Mouse (Mus musculus) testis, postnatal 14 days (tissue): ENCODE results near the gene Ttc3.
"Not testable (repeated sequence)": the region's sequence is repeated elsewhere in the genome, so short reads cannot be mapped to it uniquely, and the experiment has no call there.

ENCODE experiments used
- DNase-seq: peaks from one replicate; pipeline ENCODE4 v3.0.0; 2021; ENCODE audit warnings: low spot score

Gene Ttc3

GRCm38 (mm10) chr16:94370173-94370914 lies at the start of gene Ttc3:
Gene Ttc3, plus strand, starts transcription at chr16:94370618.
- peak; percentile 96 for DNase-seq

- DNase-seq = no peak
These were observed 46.7 kb upstream of the Ttc3 start for GRCm38 (mm10) chr16:94323681-94324080.

DNA sequence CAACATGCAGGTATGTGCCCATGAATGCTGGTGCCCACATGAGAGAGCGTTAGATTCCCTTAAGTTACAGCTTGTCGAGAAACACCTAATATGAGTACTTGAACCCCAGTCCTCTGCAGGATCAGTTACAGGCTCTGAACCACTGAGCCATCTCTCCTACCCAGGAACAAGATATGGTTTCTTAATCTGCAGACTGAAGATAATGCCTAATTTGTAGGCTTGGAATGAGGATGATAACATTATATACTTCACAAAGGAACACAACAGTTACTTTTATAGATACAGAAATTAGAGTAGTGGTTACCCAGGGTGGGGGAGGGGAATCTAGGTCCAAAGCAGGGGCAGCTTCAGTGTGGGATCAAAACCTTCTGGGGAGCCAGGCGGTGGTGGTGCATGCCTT lies 44.4 kb upstream of the Ttc3 start:
- no peak for DNase-seq

GRCm38 (mm10) chr16:94327781-94328711 lies 42.4 kb upstream of the Ttc3 start, which contains the start of gene Ripply3:
Gene Ripply3, plus strand, starts transcription at chr16:94328420.
- no peak for DNase-seq

DNA sequence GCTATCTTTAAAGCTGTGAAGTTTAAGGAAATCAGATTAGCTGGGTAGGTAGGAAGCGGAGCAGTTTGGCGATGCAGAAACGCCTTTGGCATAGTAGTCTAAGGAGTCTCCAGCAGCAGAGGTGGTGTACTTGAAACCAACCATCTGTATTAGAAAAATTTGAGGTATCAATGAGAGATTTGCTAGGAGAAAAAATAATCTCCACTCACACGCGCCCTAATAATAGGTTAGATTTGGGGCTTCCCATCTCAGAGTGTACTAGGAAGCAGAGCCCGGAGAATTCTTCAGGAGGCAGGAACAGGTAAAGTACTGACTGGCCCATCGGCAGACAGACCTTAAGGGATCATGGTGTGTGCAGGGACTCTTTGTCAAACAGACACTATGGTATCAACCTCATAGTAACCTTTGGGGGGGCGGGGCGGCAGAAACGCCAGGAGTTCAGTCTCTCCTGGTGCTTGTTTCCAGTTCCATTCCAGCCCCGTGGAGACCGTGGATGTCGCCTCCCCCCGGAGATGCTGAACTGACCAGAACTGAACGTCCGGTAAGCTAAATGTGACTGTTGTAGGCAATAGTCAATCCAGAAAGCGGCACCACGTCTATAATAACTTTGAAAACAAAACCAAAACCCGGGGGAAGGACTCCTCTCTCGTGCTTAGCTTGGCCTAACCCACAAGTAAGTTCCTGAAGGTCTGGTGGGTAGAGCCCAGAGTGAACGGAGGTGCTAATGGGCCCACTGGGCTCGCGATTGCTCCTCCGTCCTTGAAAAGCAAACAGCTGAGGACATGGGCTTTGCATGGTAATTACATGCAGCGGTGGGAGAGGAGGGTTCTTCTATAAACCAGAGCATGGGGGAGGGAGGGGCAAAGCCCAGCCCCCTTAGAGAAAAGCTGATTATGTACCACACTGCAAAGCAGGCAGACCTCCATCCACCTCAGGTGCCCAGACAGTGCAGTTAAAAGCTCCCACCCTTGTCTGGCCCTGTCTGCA lies 41.2 kb upstream of the Ttc3 start:
- no peak for DNase-seq

DNA sequence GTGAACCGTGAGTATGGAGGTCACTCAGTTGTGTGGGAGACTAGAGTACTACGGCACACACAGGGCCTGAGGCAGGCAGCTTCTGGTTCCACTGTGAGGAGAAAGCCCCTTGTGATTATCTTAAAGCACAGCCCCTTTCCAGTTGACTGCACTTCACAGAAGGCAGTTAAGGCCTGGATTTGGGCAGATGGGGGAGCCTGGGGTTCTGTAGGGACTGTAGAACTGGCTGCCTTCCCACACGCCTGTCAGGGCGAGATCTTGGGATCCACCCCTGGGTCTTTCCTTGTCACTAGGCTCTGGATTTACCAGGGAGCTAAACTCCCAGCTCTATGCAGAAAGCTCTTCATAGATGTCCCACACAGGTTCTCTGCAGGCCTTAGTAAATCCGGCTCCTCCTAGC lies 40.0 kb upstream of the Ttc3 start:
- no peak for DNase-seq

- DNase-seq = no peak
These were observed 39.1 kb upstream of the Ttc3 start for GRCm38 (mm10) chr16:94331233-94331885.

- peak; percentile 31 for DNase-seq
These were observed 38.5 kb upstream of the Ttc3 start for GRCm38 (mm10) chr16:94331886-94332252.

DNA sequence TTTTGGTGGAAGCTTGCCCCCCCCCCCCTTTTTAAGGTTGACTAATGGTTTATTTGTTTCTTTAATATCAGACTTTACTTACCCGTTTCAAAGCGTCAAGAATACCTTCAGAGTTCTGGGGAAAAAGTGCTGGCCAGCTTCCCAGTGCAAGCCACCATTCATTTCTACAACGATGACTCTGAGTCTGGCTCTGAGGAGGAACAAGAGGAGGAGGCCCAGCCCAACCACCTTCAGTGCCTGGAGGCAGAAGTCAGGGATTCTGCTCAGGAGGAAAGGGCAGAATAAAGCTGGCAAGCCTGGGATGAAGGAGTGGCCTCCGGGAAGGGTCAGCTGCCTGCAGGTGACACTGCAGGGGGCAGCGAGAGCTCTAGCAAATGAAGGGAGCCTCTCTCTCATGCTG lies 34.8 kb upstream of the Ttc3 start:
- DNase-seq = no peak

DNA sequence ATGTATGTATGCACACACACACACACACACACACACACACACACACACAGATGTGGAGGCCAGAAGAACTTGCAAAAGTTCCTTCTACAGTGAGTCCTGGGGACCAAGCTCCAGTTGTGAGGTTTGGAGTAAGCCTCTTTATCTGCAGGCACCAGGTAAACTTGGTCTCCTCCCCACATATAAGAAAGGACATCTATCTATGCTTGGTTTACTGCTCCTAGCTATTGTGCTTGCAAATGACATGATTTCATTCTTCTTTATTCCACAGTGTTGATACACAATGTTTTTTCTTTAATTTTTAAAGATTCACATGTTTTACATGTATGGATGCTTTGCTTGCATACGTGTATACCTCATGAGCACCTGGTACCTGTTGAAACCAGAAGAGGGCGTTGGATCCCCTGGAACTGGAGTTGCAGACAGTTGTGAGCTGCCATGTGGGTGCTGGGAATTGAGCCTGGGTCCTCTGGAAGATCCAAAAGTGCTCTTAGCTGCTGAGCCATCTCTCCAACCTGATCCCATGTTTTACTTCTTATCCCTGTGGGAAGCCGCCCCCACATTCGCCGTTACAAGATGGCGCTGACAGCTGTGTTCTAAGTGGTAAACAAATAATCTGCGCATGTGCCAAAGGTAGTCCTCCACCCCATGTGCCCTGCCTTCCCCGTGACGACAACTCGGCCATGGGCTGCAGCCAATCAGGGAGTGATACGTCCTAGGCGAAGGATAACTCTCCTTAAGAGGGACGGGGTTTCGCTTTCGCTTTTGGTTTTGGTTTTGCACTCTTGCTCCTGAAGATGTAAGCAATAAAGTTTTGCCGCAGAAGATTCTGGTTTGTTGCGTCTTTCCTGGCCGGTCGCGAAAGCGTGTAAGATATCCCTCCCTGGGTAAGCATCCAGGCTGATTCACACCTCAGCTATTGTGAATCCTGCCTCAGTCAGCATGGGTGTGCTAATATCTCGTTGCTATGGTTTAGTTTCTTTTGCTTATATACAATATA lies 31.0 kb upstream of the Ttc3 start:
- DNase-seq = not testable (repeated sequence)

- DNase-seq = no peak
These were observed 24.7 kb upstream of the Ttc3 start for GRCm38 (mm10) chr16:94345733-94346132.

- no peak for DNase-seq
These were observed 23.2 kb upstream of the Ttc3 start for GRCm38 (mm10) chr16:94347080-94347731.

- DNase-seq = no peak
These were observed 21.6 kb upstream of the Ttc3 start for GRCm38 (mm10) chr16:94348779-94349178.

DNA sequence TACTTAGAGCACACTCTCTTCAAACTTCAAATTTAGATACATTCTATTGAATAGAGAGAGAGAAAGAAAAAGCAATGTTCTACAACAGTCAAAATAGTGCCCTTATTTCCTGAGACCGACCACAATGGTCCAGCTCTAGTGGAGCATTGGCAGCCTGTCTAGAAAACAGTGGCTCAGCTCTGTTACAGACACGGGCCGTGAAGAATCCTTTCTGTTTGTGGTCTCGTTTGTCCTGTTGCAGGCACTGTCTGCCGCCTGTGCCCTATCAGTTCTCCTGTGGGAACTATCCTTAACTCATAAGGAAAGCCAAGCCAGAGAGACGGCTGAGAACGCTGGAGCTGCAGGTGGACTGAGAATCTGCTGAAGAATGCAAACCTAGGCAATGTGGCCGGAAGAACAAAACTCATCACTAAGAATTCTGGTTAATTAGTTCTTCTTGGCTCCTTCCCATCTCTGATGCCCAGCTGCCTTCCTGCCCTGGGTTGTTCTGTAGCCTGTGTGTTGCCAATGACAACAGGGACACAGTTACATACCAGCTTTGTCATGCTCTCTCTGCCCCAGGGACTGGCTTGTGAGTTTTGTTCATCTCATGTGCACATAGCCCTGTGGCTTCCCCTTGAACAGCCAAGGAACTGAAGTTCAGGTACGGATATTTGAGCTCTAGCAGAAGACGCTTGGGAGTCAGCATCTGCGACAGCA lies 20.7 kb upstream of the Ttc3 start:
- DNase-seq = no peak

DNA sequence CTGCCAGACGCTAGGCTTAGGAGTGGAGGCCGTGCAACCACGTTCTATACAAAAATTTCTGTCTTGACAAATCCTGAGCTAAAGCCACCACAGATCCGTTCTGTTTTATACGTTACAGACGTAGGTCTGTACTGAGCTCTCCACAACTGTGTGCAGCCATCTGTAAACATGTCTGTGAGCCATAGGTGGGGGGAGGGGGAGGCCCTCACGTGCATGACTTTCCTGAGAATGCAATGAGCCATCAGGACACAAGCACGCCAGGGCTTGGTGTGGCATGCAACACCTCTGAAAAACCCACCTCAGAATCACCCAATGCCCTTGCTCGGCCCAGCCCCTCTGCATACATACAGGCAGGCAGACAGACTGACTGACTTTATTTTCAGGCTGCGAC lies 20.1 kb upstream of the Ttc3 start:
- DNase-seq = no peak

- no peak for DNase-seq
These were observed 16.0 kb upstream of the Ttc3 start for GRCm38 (mm10) chr16:94354450-94354849.

DNA sequence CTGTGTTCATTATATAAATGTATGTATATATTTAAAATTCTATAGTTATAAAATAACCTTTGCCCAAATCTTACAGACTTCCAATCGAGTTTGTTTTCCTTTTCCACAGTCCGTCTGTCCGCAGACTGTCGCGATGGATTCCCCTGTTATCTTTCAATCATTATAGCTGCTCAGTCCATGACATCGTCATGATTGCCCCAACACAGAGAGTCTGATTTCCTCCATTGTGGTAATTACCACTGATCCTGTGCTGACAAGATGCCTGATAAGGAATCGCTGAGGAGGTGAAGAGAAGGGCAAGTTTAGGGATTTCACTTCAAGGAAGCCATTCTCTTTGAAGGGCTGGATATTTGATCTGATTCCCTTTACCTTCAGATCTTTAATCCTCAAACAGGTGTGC lies 14.4 kb upstream of the Ttc3 start:
- no peak for DNase-seq

DNA sequence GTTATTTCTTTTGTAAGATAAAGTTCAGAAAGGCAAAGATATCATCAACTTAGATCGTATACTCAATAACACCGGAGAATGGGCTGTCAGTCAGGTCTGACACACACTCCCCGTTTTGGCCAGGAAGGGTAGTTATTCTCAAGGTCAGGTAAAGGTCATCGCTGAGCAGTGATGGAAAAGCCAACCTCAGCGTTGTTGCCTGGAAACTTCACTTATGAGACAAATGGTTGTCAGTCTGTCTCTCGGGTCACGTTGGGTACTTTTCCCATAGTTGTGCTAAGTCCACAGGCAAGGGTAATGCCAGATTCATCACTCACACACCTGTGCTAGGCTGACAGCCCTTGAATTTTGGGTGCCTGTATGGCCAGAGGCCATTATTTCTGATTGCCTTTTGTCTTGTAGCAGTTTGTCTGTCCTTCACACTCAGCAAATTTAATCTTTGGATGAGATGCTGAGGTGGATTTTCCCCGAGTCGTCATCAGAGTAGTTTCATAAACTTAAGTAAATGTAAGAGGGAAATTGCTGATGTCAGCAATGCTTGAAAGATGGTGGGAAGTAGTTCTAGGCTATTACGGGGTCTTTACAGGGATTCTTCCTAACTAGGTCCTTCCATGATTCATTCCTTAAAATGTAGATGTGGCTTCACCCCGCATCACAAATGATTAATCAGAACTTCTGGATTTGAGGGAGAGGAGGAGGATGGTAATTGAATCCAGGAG lies 13.5 kb upstream of the Ttc3 start:
- no peak for DNase-seq
